20 mouse cellular contexts compared by ENCODE assay signal in genomic region chr2:7056401-7056800, GRCm38 (mm10).
A peak's percentile ranks its signal among the peaks of the same experiment; 100 is the strongest.
DNase-seq lines count a peak whose midpoint lies in the region; ATAC-seq and TF ChIP-seq lines count a peak whose summit lies in the region.
"Had no signal": no experiment of that assay in that cellular context is flagged by ENCODE, and none has a peak within 500 bp of the region (broad histone marks: within the 10 kb centered on the region; RNA-seq: fewer than 3 reads in every experiment).

No protein-coding gene starts in this region.

- peak; percentile 53; the same call in 1 of the 2 replicates for ATAC-seq in forebrain, postnatal 0 days
- ATAC-seq in forebrain, embryonic 12.5 days (ENCODE audit: low FRiP score), result no peak
- no peak for ATAC-seq in lung, embryonic 14.5 days (ENCODE audit: insufficient read depth)
- peak; percentile 76 for ATAC-seq in limb, embryonic 14.5 days (ENCODE audit: low FRiP score, low read depth)
- no peak for ATAC-seq in liver, embryonic 11.5 days (replicated peaks; ENCODE audit: low FRiP score)
- ATAC-seq: hindbrain, postnatal 0 days; intestine, postnatal 0 days; midbrain, embryonic 15.5 days had no signal

- H3K27me3 ChIP-seq in forebrain, postnatal 0 days (ENCODE audit: insufficient read depth, low read length), result no peaks in the 10 kb centered on the region
- H3K27me3 ChIP-seq in forebrain, embryonic 12.5 days, result no peaks in the 10 kb centered on the region
- H3K27me3 ChIP-seq in lung, embryonic 14.5 days (ENCODE audit: insufficient read depth, low read length), result no peaks in the 10 kb centered on the region
- H3K27me3 ChIP-seq in limb, embryonic 14.5 days (ENCODE audit: control insufficient read depth, insufficient read depth, low read length), result no peaks in the 10 kb centered on the region
- H3K27me3 ChIP-seq in liver, embryonic 11.5 days (replicated peaks; ENCODE audit: control insufficient read depth, insufficient read depth, low read length), result no peaks in the 10 kb centered on the region
- H3K27me3 ChIP-seq: midbrain, embryonic 15.5 days had no signal

- peaks cover 6% of the 10 kb centered on the region for H3K4me1 ChIP-seq in forebrain, postnatal 0 days (ENCODE audit: insufficient read depth)
- peaks cover 7% of the 10 kb centered on the region; the same call in 1 of the 2 replicates for H3K4me1 ChIP-seq in forebrain, embryonic 12.5 days
- H3K4me1 ChIP-seq in lung, embryonic 14.5 days (ENCODE audit: insufficient read depth), result peaks cover 7% of the 10 kb centered on the region; the same call in 1 of the 2 replicates
- H3K4me1 ChIP-seq in lung, adult 2 months (ENCODE audit: control insufficient read depth, insufficient read depth, low read length), result peaks cover 9% of the 10 kb centered on the region
- peaks cover 9% of the 10 kb centered on the region; the same call in 1 of the 2 replicates for H3K4me1 ChIP-seq in limb, embryonic 14.5 days (ENCODE audit: control insufficient read depth, insufficient read depth, low read length)
- no peaks in the 10 kb centered on the region for H3K4me1 ChIP-seq in liver, embryonic 11.5 days (replicated peaks; ENCODE audit: control insufficient read depth, insufficient read depth, low read length)
- H3K4me1 ChIP-seq: midbrain, embryonic 15.5 days had no signal

- no peak for TF ChIP-seq POLR2A in lung, adult 2 months (IDR thresholded peaks at IDR 0.05; ENCODE audit: borderline replicate concordance, extremely low read depth, low read depth, low read length)
- no peak for TF ChIP-seq POLR2A in limb, embryonic 14.5 days (IDR thresholded peaks at IDR 0.05; ENCODE audit: borderline replicate concordance, extremely low read depth, insufficient read depth, insufficient read length)

- 0 out of 2 replicates have a peak overlapping the region, but pooled peaks have one; percentile 47 for H3K27ac ChIP-seq in forebrain, postnatal 0 days (ENCODE audit: low read depth, low read length)
- no peak overlapping the region for H3K27ac ChIP-seq in forebrain, embryonic 12.5 days
- peak overlapping the region; percentile 54; the same call in 1 of the 2 replicates for H3K27ac ChIP-seq in lung, embryonic 14.5 days (ENCODE audit: low read depth)
- H3K27ac ChIP-seq in limb, embryonic 14.5 days (replicated peaks; ENCODE audit: low read depth, low read length), result 0 out of 2 replicates have a peak overlapping the region, but pooled peaks have one; percentile 27
- H3K27ac ChIP-seq in liver, embryonic 11.5 days (ENCODE audit: low read depth, low read length), result no peak overlapping the region
- H3K27ac ChIP-seq: hindbrain, embryonic 10.5 days; hindbrain, postnatal 0 days; midbrain, embryonic 15.5 days had no signal

- H3K4me3 ChIP-seq in forebrain, postnatal 0 days (ENCODE audit: low read depth, low read length), result no peak overlapping the region
- no peak overlapping the region for H3K4me3 ChIP-seq in forebrain, embryonic 12.5 days (replicated peaks)
- no peak overlapping the region for H3K4me3 ChIP-seq in lung, embryonic 14.5 days (ENCODE audit: low read depth, low read length)
- H3K4me3 ChIP-seq in lung, adult 2 months (replicated peaks; ENCODE audit: extremely low read depth, low read depth, low read length), result no peak overlapping the region
- H3K4me3 ChIP-seq in limb, embryonic 14.5 days (replicated peaks; ENCODE audit: low read length), result no peak overlapping the region
- H3K4me3 ChIP-seq in liver, embryonic 11.5 days (ENCODE audit: low read depth, low read length), result no peak overlapping the region
- H3K4me3 ChIP-seq: hindbrain, embryonic 10.5 days; midbrain, embryonic 15.5 days; myocyte had no signal

- H3K9ac ChIP-seq in forebrain, postnatal 0 days, result no peak overlapping the region
- H3K9ac ChIP-seq in forebrain, embryonic 12.5 days, result no peak overlapping the region
- H3K9ac ChIP-seq in lung, embryonic 14.5 days, result no peak overlapping the region
- H3K9ac ChIP-seq in limb, embryonic 14.5 days (ENCODE audit: low read depth, low read length, severe bottlenecking), result no peak overlapping the region
- H3K9ac ChIP-seq in liver, embryonic 11.5 days (ENCODE audit: low read depth, low read length), result no peak overlapping the region
- H3K9ac ChIP-seq: midbrain, embryonic 15.5 days had no signal

- TF ChIP-seq CTCF in forebrain, postnatal 0 days (IDR thresholded peaks at IDR 0.05; ENCODE audit: low read depth), result no peak
- TF ChIP-seq CTCF in lung, embryonic 14.5 days (IDR thresholded peaks at IDR 0.05; ENCODE audit: low read depth), result no peak
- TF ChIP-seq CTCF in lung, adult 2 months (IDR thresholded peaks at IDR 0.05; ENCODE audit: insufficient read depth, low read length), result no peak

- H3K9me3 ChIP-seq in forebrain, postnatal 0 days (ENCODE audit: low read length), result no peaks in the 10 kb centered on the region
- no peaks in the 10 kb centered on the region for H3K9me3 ChIP-seq in forebrain, embryonic 12.5 days
- H3K9me3 ChIP-seq in lung, embryonic 14.5 days (ENCODE audit: low read depth, low read length), result no peaks in the 10 kb centered on the region
- H3K9me3 ChIP-seq in limb, embryonic 14.5 days (ENCODE audit: control insufficient read depth, low read length), result no peaks in the 10 kb centered on the region
- H3K9me3 ChIP-seq in liver, embryonic 11.5 days (ENCODE audit: control insufficient read depth, low read length), result no peaks in the 10 kb centered on the region
- H3K9me3 ChIP-seq: hindbrain, embryonic 10.5 days; midbrain, embryonic 15.5 days had no signal

- WGBS in forebrain, postnatal 0 days, result 35% methylated on average over 4 of the region's 4 CpGs
- WGBS in forebrain, embryonic 12.5 days, result 62% methylated on average over 4 of the region's 4 CpGs
- 69% methylated on average over 4 of the region's 4 CpGs for WGBS in lung, embryonic 14.5 days
- WGBS in lung, adult 2 months, result 43% methylated on average over 4 of the region's 4 CpGs
- WGBS in limb, embryonic 14.5 days, result 44% methylated on average over 4 of the region's 4 CpGs
- WGBS in liver, embryonic 11.5 days, result 87% methylated on average over 4 of the region's 4 CpGs

- DNase-seq in forebrain, postnatal 0 days, result no peak
- peak; percentile 43 for DNase-seq in lung, embryonic 14.5 days
- no peak for DNase-seq in lung, adult 2 months
- DNase-seq in adipocyte (ENCODE audit: low spot score), result peak; percentile 22
- DNase-seq in limb, embryonic 14.5 days (ENCODE audit: low spot score), result peak; percentile 36
- DNase-seq in left cerebral cortex, adult 9 months (ENCODE audit: low spot score in 2 of 2), result no peak
- DNase-seq in liver, embryonic 11.5 days (ENCODE audit: low spot score), result no peak
- DNase-seq: adrenal gland, adult 8-10 months; B cell, adult 2 months; cerebellum, postnatal 10 days; embryo, embryonic 11 days; gastrocnemius, postnatal 25 days; layer of hippocampus, postnatal 36 days; thymus, postnatal 14 days had no signal

- H3K36me3 ChIP-seq in forebrain, postnatal 0 days (ENCODE audit: insufficient read depth), result no peaks in the 10 kb centered on the region
- no peaks in the 10 kb centered on the region for H3K36me3 ChIP-seq in forebrain, embryonic 12.5 days (replicated peaks)
- H3K36me3 ChIP-seq in lung, embryonic 14.5 days (ENCODE audit: insufficient read depth), result no peaks in the 10 kb centered on the region
- H3K36me3 ChIP-seq in limb, embryonic 14.5 days (ENCODE audit: control insufficient read depth, insufficient read depth, low read length), result no peaks in the 10 kb centered on the region
- no peaks in the 10 kb centered on the region for H3K36me3 ChIP-seq in liver, embryonic 11.5 days (ENCODE audit: control insufficient read depth, insufficient read depth, low read length)
- H3K36me3 ChIP-seq: hindbrain, embryonic 10.5 days; midbrain, embryonic 15.5 days had no signal

- no peak overlapping the region for H3K4me2 ChIP-seq in forebrain, postnatal 0 days (ENCODE audit: low read depth)
- H3K4me2 ChIP-seq in forebrain, embryonic 12.5 days, result no peak overlapping the region
- H3K4me2 ChIP-seq in lung, embryonic 14.5 days, result no peak overlapping the region
- no peak overlapping the region for H3K4me2 ChIP-seq in limb, embryonic 14.5 days (replicated peaks; ENCODE audit: low read depth, low read length, severe bottlenecking)
- H3K4me2 ChIP-seq in liver, embryonic 11.5 days, result no peak overlapping the region
- H3K4me2 ChIP-seq: midbrain, embryonic 15.5 days had no signal

Comparison
In these comparisons a context has a peak if more than half of its experiments do, and no peak if none do; other contexts are left out.
1. ATAC-seq: peak in forebrain, postnatal 0 days (single experiment) and limb, embryonic 14.5 days (single experiment); none in forebrain, embryonic 12.5 days (single experiment), lung, embryonic 14.5 days (single experiment) and liver, embryonic 11.5 days (single experiment).
2. DNase-seq: peak in lung, embryonic 14.5 days (single experiment), adipocyte (single experiment) and limb, embryonic 14.5 days (single experiment); none in forebrain, postnatal 0 days (single experiment), lung, adult 2 months (single experiment), left cerebral cortex, adult 9 months (0 of 2) and liver, embryonic 11.5 days (single experiment).
3. H3K27ac ChIP-seq: peak in forebrain, postnatal 0 days (single experiment), lung, embryonic 14.5 days (single experiment) and limb, embryonic 14.5 days (single experiment); none in forebrain, embryonic 12.5 days (single experiment) and liver, embryonic 11.5 days (single experiment).